Mouse (Mus musculus): ENCODE results near the gene Naaladl1.
"Not testable (repeated sequence)": the region's sequence is repeated elsewhere in the genome, so short reads cannot be mapped to it uniquely, and the experiment has no call there.

The Naaladl1 gene

GRCm38 (mm10) chr19:6130414-6131128 is 25.0 kb downstream of the Naaladl1 start:
- not testable (repeated sequence) for DNase-seq

DNA sequence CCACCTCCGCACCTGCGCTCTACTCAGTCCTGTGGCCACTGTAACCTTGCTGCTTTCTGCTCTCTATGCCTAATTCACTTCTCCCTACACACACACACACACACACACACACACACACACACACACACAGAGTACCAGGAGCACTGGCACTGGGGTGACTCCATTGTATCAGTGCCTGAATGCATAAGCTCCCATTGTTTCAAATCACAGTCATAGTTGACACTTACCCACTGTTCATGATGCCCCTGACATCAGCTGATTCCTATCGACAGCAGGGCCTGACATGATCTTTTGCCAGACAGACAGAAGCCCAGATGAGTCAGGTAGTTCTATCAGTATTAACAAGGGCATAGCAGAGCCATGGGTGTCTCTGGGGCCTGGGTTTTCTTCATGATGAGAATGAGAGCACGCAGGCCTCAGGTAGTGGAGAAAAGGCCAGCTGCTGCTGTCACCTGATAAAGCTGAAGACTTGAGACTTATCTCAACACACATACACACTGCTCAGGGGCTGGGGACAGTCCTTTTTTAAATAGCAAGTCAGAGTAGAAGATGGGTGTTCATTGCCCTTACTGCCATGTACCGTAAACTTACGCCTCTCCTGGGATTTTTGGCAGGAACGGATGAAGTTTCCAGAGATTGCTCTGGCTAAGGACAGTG is 26.7 kb downstream of the Naaladl1 start:
- DNase-seq: no peak

- DNase-seq: not testable (repeated sequence)
Observed at GRCm38 (mm10) chr19:6133197-6133596, 27.6 kb downstream of the Naaladl1 start.

DNA sequence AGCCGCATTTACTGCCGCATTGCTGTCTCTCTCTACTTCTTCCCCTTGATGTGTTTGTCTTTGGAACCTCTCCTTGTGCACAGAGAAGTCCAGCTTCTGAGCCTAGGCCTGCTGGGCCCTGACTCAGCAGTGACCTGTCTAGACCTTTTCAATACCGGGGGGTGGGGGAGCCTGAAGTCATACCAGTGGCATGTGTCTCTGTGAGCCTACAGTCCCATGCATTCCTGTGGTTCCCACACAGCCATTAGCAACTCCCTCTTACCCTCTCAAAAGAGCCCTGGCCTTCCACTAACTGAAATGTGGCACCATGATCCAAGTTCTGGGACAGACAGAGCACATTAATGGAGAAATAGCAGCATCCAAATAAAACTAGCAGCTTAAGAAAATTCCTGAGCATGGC is 30.8 kb downstream of the Naaladl1 start:
- no peak for DNase-seq

DNA sequence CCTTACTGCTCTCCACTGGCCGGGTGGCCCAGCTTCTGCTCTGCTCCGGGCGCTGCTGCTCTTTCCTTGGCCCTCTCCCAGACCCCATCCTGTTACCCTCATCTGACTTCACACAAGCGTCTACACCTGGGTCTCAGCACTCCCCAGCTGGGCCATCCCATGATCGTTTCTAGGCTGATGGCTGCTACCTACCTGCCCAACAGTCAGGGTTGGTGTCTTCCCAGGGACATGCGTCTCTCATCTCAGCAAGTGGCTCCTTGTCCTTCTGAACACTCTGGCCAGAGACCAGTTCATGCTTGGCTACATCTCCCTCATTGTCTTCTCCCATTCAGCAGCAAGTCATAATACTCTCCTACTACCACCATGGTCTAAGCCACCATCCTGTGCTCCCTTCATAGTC is 34.1 kb downstream of the Naaladl1 start:
- peak in 1 of 2 experiments; percentile 19 for DNase-seq

DNA sequence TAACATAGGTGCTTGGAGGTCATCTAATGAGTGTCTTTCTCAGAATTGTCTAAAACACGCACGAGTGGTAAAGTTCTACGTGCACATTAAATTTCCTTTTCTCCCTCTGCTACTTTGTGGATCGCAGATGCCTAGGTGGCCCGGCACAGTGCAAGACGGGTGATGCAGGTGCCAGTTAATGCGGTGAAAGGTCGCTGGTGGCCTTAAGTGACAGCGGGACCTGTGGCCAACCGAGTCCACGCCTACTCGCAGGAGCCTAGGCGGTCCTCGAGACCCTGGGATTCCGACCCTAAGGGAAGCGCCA is 34.7 kb downstream of the Naaladl1 start:
- no peak for DNase-seq

GRCm38 (mm10) chr19:6140678-6141393 is 35.3 kb downstream of the Naaladl1 start, which contains the start of gene Batf2:
Gene Batf2, plus strand, starts transcription at chr19:6140983.
- peak; percentile 92 for DNase-seq

GRCm38 (mm10) chr19:6141394-6141749 is 35.8 kb downstream of the Naaladl1 start, which contains the start of gene Arl2:
Gene Arl2, minus strand, starts transcription at chr19:6141548.
- DNase-seq: peak; percentile 87 to 88

- no peak for DNase-seq
Observed at GRCm38 (mm10) chr19:6144842-6145241, 39.3 kb downstream of the Naaladl1 start.

- no peak for DNase-seq
Observed at GRCm38 (mm10) chr19:6155174-6155573, 49.6 kb downstream of the Naaladl1 start.

GRCm38 (mm10) chr19:6156372-6156771 is 50.8 kb downstream of the Naaladl1 start:
- peak; percentile 71 to 80 for DNase-seq

- no peak for DNase-seq
Observed at GRCm38 (mm10) chr19:6157220-6157619, 51.6 kb downstream of the Naaladl1 start.

DNA sequence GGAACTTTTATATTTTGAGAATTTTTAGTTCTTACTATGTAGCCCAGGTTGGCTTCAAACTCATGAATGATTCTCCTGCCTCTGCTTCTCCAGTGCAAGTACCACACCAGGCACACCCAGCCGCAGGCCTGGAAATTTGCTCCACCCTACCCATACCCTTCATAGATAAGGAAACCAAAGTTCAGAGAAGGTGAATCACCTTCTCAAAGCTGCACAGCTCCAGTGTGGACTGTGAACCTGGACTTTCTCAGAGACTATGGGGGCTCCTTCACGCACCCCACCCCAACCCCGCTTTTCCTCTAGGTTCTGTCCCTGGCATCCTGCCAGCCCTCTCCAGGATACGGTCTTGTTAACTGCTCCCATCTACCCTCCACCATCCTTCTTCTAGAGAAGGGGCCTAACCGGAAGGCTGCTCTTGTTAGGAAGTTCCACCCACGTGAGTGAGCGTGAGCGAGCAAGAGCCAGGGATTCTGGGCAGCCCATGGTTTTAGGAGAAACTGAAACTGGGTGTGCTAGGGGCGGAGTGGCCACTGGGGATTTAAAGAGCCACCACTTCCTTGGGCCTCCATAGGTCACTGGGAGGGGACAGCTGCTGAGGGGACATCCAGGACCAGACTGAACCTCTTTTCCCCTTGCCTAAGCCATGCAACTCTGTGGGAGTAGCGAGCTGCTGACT is 58.4 kb downstream of the Naaladl1 start:
- DNase-seq: peak; percentile 60 to 67

Measured in kidney, postnatal 36 days (tissue).